Mouse (Mus musculus): ENCODE data around the gene Stard8.

DNA sequence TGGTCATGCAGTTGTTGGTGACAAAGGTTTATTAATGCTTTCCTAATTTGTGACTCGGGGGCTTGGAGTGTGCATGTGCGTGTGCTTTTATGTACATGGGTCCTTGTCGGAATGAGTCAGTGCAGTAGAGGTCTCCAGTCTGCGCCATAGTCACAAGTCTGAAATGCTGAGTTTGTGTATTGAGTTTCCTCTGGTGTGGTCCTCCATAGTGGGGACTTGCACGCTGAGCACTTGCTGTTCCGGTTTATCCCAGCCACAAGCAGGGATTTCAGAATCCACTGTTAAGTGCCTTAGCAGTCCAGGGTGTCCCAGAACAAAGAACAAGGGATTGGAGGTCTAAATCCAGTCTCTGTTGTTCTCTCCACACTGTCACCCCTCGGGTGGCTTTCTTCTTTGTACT is 42.3 kb downstream of the Stard8 start:
- TF ChIP-seq TAL1 (IDR thresholded peaks at IDR 0.05; ENCODE audit: low read length) (no peak), GATA1 (IDR thresholded peaks at IDR 0.05; ENCODE audit: low read length) (no peak)

All from erythroblast, embryonic 14.5 days (primary cell).